Mouse (Mus musculus): ENCODE data around the gene Braf.
A peak's percentile ranks its signal among the peaks of the same experiment; 100 is the strongest.

The Braf gene

GRCm38 (mm10) chr6:39607365-39607764 lies 117.9 kb downstream of the Braf start:
- no peak for DNase-seq (ENCODE audit: low read depth, low spot score)

GRCm38 (mm10) chr6:39606862-39607261 lies 118.4 kb downstream of the Braf start:
- no peak for DNase-seq (ENCODE audit: low read depth, low spot score)

- no peak for DNase-seq (ENCODE audit: low read depth, low spot score)
Observed at GRCm38 (mm10) chr6:39606056-39606455, 119.2 kb downstream of the Braf start.

GRCm38 (mm10) chr6:39604565-39604964 lies 120.7 kb downstream of the Braf start:
- DNase-seq (ENCODE audit: low read depth, low spot score) = no peak

GRCm38 (mm10) chr6:39601828-39602227 lies 123.4 kb downstream of the Braf start:
- DNase-seq (ENCODE audit: low read depth, low spot score) = no peak

- DNase-seq (ENCODE audit: low read depth, low spot score) = no peak
Observed at GRCm38 (mm10) chr6:39600851-39601250, 124.4 kb downstream of the Braf start.

- DNase-seq (ENCODE audit: low read depth, low spot score) = peak; percentile 85
Observed at GRCm38 (mm10) chr6:39592401-39593214, 132.7 kb downstream of the Braf start, which contains the start of gene Ndufb2. Gene Ndufb2, plus strand, starts transcription at chr6:39592574.

- no peak for DNase-seq (ENCODE audit: low read depth, low spot score)
Observed at GRCm38 (mm10) chr6:39591481-39591880, 133.8 kb downstream of the Braf start.

- no peak for DNase-seq (ENCODE audit: low read depth, low spot score)
Observed at GRCm38 (mm10) chr6:39585517-39585916, 139.7 kb downstream of the Braf start, which contains the start of gene Gm42420. Gene Gm42420, plus strand, starts transcription at chr6:39585753.

GRCm38 (mm10) chr6:39581087-39581784 lies 144.0 kb downstream of the Braf start:
- no peak for DNase-seq (ENCODE audit: low read depth, low spot score)

- DNase-seq (ENCODE audit: low read depth, low spot score) = no peak
Observed at GRCm38 (mm10) chr6:39580558-39580957, 144.7 kb downstream of the Braf start.

GRCm38 (mm10) chr6:39579552-39579951 lies 145.7 kb downstream of the Braf start:
- DNase-seq (ENCODE audit: low read depth, low spot score) = no peak

- no peak for DNase-seq (ENCODE audit: low read depth, low spot score)
Observed at GRCm38 (mm10) chr6:39574951-39575350, 150.3 kb downstream of the Braf start.

- no peak for DNase-seq (ENCODE audit: low read depth, low spot score)
Observed at GRCm38 (mm10) chr6:39574555-39574869, 150.8 kb downstream of the Braf start.

- peak; percentile 52 for DNase-seq (ENCODE audit: low read depth, low spot score)
Observed at GRCm38 (mm10) chr6:39573791-39574554, 151.3 kb downstream of the Braf start, which contains the start of gene Adck2. Gene Adck2, plus strand, starts transcription at chr6:39573873.

GRCm38 (mm10) chr6:39570426-39570825 lies 154.8 kb downstream of the Braf start:
- DNase-seq (ENCODE audit: low read depth, low spot score) = no peak

GRCm38 (mm10) chr6:39567528-39567927 lies 157.7 kb downstream of the Braf start:
- no peak for DNase-seq (ENCODE audit: low read depth, low spot score)

- DNase-seq (ENCODE audit: low read depth, low spot score) = peak; percentile 63
Observed at GRCm38 (mm10) chr6:39562166-39563015, 162.9 kb downstream of the Braf start.

- no peak for DNase-seq (ENCODE audit: low read depth, low spot score)
Observed at GRCm38 (mm10) chr6:39559276-39559939, 165.9 kb downstream of the Braf start.

GRCm38 (mm10) chr6:39557723-39558261 lies 167.5 kb downstream of the Braf start, which contains the start of gene Dennd2a:
Gene Dennd2a, minus strand, starts transcription at chr6:39557867.
- no peak for DNase-seq (ENCODE audit: low read depth, low spot score)

Measured in c-Kit-negative CD71-positive TER-119-positive erythroid progenitor cells, embryonic 14.5 days (primary cell).